Mouse (Mus musculus) small intestine, adult 2 months (tissue): Measurements from ENCODE around the gene Rhbdl1.

Experiments
- CTCF ChIP-seq: fragments of 200-500 bp; IDR thresholded peaks from 2 replicates; pipeline ENCODE4 v1.5.1; 2012; ENCODE audit warnings: low read depth, mild to moderate bottlenecking, control low read depth, inconsistent platforms, low read length, moderate library complexity, mixed read lengths; ENCODE audit not compliant: insufficient replicate concordance, insufficient read length; ENCODE audit errors: extremely low read depth
- POLR2A ChIP-seq: fragments of 200-500 bp; IDR thresholded peaks from 2 replicates; pipeline ENCODE4 v1.6.1; 2012; ENCODE audit warnings: low read depth, mild to moderate bottlenecking, control low read depth, inconsistent platforms, low read length, moderate library complexity

GRCm38 (mm10) chr17:25794998-25795397 is 42.1 kb downstream of the Rhbdl1 start:
- TF ChIP-seq POLR2A, result no peak
- no peak for TF ChIP-seq CTCF
